Mouse (Mus musculus) layer of hippocampus, postnatal 14 days (tissue): Measurements from ENCODE around the gene Dlgap1. TPM values are rescaled to one million over a fixed set of nuclear protein-coding genes. Genes with fewer than 3 reads are reported as not detected.
"Not testable (repeated sequence)": the region's sequence is repeated elsewhere in the genome, so short reads cannot be mapped to it uniquely, and the experiment has no call there.

Source experiments
- DNase-seq, 2 experiments: peaks; one replicate each; pipeline ENCODE4 v3.0.0; 2021 to 2022; ENCODE audit warnings: low spot score in 2 of 2, mixed read lengths in 1 of 2
- total RNA-seq, 2 experiments: library from RNA; stranded (reverse); gene quantifications; 2 replicates each; pipeline ENCODE4 v1.2.3; 2021

Dlgap1 gene
- total RNA-seq, 2 experiments from 2014 or later = 370 to 411 TPM

GRCm38 (mm10) chr17:70521058-70521851 is 552.4 kb downstream of the Dlgap1 start:
- peak in 1 of 2 experiments; percentile 61 for DNase-seq

DNA sequence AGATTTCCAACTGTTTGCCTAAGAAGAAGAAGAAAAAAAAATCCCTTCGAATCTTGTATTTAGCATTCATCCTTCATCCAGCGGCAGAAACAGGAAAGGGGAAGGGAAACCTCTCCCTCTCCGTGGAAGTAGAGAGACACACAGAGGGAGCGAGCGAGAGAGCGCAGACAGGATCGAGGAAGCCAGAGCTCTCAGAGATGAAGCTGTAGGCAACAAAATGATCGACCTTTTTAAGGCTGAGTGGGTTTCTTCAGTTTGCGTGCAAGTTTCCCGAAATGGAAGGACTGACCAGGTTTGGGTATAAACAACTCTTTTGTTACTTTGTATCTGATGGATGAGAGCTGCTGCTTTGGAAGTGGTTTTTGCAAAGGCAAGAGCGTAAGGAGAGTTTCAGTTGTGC is 553.1 kb downstream of the Dlgap1 start:
- peak; percentile 55 to 59 for DNase-seq

GRCm38 (mm10) chr17:70525990-70526389 is 557.1 kb downstream of the Dlgap1 start:
- DNase-seq = no peak

DNA sequence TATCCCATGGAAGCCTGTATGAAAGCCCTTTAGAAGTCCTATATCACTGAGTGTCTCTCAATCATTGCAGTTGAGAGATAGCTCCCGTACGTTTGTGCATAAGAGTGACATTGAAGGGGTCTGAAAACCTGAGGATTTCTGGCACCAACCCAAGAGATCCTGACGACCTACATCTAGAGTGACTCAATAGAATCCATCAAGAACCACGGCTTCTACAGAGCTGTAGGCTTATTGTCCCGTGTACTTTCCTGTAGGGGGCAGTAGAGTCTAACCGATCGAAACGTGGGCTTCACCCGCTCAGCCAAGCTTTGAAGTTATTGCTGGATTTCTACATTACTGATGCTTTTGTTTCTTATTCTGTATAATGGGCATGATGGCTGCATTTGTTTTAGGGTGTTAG is 558.2 kb downstream of the Dlgap1 start:
- DNase-seq = peak; percentile 35 to 77

DNA sequence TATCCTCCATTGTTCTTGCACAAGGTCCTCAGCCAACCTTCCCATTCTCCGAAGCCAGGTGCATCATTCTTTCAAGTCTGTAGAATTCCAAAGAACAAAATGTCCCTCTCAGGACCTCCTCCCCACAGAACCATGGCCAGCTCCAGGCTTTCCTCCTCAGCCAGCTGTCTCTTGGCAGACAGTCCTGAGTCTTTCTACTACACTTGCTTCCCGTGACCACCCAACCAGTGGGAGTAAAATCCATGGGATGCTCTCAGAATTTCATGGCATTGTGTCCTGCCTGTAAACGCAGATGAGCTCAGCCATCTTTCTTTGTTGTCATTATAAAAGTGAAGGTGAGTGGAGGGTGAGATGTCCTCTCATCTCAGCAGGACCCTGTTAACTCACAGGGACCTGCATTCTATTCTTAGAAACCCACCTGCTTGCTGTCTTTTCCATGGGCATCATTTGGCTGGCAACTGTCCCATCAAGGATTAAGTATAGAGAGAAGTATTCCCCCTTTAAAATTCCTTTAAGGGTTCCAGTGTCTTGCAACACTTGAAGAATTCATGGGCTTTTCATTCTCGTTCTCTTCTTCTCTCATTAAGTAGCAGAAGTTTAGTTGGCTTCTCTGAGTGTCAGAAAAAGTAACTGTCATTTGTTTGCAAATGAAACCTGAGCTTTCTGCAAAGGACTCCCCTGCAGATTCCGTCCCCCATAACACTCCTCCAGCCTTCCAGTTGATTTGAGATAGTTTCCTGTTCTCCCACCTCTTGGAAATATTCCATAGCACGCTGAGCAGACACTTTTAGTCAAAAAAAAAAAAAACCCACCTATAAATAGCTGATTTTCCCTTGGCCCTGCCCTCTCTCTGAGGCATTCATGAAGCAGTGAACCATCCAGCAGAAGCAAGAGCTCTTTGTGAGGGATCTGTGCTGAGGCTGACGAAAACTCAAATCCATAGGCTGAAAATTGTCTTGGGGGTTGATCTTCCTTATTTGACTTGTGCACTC is 559.6 kb downstream of the Dlgap1 start:
- DNase-seq = no peak

- no peak for DNase-seq
Measured at GRCm38 (mm10) chr17:70534321-70534720, 565.4 kb downstream of the Dlgap1 start.

GRCm38 (mm10) chr17:70541816-70542215 is 572.9 kb downstream of the Dlgap1 start:
- no peak for DNase-seq

GRCm38 (mm10) chr17:70550793-70551192 is 581.9 kb downstream of the Dlgap1 start:
- no peak for DNase-seq

- no peak for DNase-seq
Measured at GRCm38 (mm10) chr17:70561547-70561946, 592.7 kb downstream of the Dlgap1 start.

DNA sequence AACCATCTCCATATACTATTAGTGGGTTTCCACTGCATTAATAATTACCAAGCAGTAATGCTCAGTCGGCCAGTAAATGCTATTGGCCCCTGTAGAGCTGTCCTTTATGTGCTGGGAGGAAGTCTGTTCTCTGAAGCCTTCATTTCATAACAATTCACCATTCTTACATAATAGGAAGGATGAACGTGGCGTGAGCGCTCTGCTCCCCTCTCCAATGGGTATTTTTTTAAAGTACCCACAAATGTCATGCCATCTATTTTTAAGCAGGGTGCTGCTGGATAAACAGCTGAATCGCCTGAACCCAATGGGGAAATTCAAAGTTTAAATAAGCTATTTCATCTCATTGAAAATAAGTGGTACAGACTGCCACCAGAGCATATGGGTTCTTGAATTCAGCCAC is 602.0 kb downstream of the Dlgap1 start:
- DNase-seq = no peak

DNA sequence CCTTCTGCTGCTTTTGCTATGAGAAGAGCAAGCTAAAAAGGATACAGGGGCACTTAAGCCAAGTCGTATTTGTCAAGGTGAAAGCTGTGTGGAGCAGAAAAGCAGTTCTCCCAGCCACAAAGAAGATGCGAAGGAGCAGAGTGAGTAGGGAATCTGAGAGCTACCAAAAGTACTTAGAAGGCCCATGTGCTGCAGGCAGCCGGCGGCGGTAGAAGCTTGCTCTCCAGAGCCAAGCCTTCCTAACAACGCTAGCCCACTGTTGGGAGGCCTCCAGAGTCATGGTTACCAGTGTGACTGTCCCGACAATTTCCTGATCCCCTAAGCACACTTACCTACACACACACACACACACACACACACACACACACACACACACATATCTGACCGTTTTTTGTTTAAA is 614.2 kb downstream of the Dlgap1 start:
- DNase-seq = no peak

DNA sequence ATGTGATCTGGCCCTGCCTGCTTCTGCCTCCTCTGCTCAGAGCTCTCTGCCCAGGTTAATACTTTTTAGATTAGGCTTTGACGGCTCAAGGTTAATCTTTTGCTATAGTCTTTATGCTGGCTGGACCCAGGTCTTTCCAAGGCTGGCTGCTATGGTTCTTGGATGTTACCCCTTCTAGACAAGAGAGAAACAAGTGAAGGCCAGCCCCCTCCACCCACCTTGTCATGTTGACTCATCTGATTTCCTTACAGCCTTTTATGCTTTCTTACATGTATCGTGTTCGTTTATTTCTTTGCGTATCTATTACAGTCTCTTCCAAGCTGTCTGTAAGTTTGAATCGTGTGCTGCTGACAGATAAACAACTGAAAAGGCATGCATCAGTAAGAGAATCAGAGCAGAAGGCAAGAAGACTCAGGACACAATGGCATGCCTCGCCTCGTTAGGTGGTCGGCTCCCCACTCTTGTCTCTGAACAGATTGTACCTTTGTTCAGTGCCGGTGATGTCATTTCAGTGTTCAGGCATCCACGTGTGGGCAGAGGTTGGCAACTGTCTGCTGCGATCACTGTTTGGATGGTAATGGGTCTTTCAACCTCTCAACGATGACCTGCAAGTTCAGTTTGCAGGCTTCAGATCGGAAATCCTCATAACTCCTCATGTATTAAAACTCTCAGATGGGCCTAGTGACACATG is 618.0 kb downstream of the Dlgap1 start:
- no peak for DNase-seq

DNA sequence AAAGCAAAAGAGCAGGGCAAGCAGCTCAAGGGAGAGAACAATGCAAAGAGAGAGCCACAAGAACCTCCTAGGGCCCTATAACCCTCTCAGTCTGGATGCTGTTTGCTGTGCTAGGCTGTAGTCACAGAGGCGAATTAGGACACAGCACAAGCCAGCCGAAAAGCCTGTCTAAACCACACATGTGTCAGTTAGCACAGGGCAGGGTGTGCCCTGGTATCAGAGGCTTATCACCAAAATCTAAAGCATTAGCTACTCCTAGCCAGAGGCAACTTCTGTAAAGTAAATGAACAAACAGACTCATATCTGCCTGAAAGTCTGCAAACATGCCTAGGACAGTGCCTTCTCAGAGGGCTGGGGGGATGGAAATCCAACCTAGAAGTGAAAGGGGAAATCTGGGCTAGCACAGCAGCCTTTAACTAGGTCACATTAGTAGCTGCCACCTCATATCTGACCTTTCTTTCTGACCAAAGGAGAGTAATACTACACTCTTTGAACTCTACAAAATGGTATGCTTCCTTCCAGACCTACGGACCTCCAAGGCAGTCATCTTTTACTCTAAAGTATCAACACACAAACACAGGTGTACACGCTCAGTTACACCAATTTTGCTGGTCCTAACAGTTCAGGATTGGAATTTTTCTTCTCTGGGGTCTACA is 619.2 kb downstream of the Dlgap1 start:
- not testable (repeated sequence) for DNase-seq

DNA sequence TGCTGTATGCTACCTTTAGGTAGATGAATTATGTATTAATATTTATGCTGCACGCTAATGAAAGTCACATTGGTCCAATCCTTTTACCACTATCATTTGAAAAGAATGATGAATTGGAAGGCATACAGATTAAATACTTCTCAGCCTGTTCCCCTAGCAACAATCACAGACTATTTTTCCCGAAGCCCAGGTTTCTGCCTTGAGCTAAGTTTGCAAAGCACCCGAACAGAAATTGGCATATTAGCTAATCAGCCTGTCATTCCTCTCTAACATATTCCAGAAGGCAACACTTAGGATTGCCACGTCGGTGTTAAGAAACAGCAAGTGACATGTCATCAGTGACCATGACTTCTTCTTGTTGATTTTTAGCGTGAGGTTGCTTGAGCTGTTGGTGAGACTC is 619.8 kb downstream of the Dlgap1 start:
- DNase-seq = no peak

- DNase-seq = no peak
Measured at GRCm38 (mm10) chr17:70589140-70589539, 620.3 kb downstream of the Dlgap1 start.

- no peak for DNase-seq
Measured at GRCm38 (mm10) chr17:70590506-70590905, 621.6 kb downstream of the Dlgap1 start.

GRCm38 (mm10) chr17:70594277-70594676 is 625.4 kb downstream of the Dlgap1 start:
- no peak for DNase-seq

- DNase-seq = no peak
Measured at GRCm38 (mm10) chr17:70596326-70596725, 627.5 kb downstream of the Dlgap1 start.

DNA sequence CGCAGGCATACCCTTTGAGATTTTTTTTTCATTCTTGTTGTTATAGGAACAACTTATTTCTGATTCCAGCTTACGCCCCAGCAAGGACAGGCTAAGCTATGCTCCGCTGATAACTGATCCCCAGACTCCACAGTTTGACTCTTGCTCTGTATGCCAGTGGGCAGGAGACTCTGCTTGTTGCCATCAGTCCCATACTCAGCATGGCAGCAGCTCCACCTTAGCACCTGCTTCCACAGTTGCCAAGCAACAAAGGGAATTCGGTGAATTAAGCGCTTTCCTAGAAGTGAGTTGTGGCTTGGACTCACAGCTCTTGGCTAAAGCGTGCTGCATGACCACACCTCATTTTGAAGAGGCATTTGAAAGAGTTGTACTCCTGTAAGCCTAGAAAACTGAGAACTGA is 631.6 kb downstream of the Dlgap1 start:
- no peak for DNase-seq

DNA sequence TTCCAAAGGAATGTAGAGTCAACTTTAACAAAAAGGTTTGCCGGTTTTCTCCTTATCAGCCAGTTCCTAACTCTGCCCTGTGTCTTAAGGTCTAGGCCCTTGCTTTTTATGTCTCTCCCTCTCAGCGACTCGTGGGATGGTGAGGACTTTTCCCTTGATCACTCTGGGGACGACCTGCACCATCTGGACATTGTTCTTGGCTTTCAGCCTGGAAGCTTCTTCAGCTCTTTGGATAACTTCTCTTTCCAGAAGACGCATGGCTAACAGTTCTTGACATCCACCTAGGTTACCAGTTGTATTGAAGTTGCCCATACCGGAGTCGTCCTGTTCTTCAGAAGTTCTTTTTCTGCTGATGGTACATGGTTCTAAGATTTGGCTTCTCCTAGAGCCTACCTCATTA is 633.2 kb downstream of the Dlgap1 start:
- DNase-seq = no peak

DNA sequence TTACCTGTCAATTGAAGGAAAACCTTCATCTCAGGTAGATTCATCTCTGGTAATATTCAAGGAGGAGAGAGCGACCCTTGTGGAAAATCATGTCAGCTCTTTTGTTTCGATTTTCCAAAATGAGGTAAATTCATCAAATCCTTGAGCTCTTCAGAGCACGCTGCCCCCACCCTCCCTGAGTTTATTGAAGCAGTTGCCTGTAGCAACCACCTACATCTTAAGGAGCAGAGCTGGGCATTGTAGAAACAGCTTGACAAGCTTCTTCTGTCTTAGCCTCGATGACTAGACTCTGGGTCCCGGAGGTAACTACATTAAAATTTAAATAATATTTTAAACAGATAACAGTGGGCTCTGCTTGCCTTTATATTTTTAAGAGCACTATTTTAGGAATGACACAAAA is 636.8 kb downstream of the Dlgap1 start:
- DNase-seq = no peak
